Mouse (Mus musculus): Measurements from ENCODE around the gene B9d1. TPM values are rescaled to one million over a fixed set of nuclear protein-coding genes. Genes with fewer than 3 reads are reported as not detected.

Gene B9d1
- total RNA-seq, 1 experiment = 84.7 TPM

- no peak for DNase-seq (ENCODE audit: low read depth, low spot score)
- no peaks in the 10 kb centered on the region for H3K36me3 ChIP-seq (ENCODE audit: control insufficient read depth, insufficient read depth, low read length, poor library complexity, severe bottlenecking)
- in situ Hi-C loops (cut with MboI; ENCODE audit: low sequenced_read_pairs in 2 of 2, unreplicated experiment in 2 of 2) = no loop called here
- no peaks in the 10 kb centered on the region for H3K4me1 ChIP-seq (ENCODE audit: control insufficient read depth in 2 of 2, insufficient read depth in 2 of 2, low read length in 2 of 2, poor library complexity in 1 of 2)
- H3K4me3 ChIP-seq (ENCODE audit: insufficient read depth in 1 of 2, low read depth in 1 of 2, low read length in 2 of 2, poor library complexity in 1 of 2, severe bottlenecking in 1 of 2) = no peak overlapping the region
- TF ChIP-seq ZNF384 (IDR thresholded peaks at IDR 0.05; ENCODE audit: low read depth, low read length) = no peak
- TF ChIP-seq HCFC1 (IDR thresholded peaks at IDR 0.05; ENCODE audit: borderline replicate concordance, insufficient read depth, low read length) = no peak
- TF ChIP-seq CHD2 (IDR thresholded peaks at IDR 0.05; ENCODE audit: low read depth, low read length) = no peak
- TF ChIP-seq MAFK (IDR thresholded peaks at IDR 0.05; ENCODE audit: insufficient read depth, low read depth, low read length) = no peak
- TF ChIP-seq ZC3H11A (IDR thresholded peaks at IDR 0.05; ENCODE audit: borderline replicate concordance, low read depth, low read length) = no peak
- H3K27ac ChIP-seq (ENCODE audit: insufficient read depth, low read depth, low read length, poor library complexity, severe bottlenecking) = no peak overlapping the region
- no peak overlapping the region for H3K9ac ChIP-seq (ENCODE audit: insufficient read depth, low read depth, low read length, poor library complexity, severe bottlenecking)
- no peaks in the 10 kb centered on the region for H3K9me3 ChIP-seq (ENCODE audit: control insufficient read depth, insufficient read depth, low read depth, low read length)
These were observed 35.5 kb upstream of the B9d1 start for GRCm38 (mm10) chr11:61469317-61469917.

GRCm38 (mm10) chr11:61470880-61471279 lies 34.1 kb upstream of the B9d1 start:
- Histone ChIP-seq H3K27ac (ENCODE audit: insufficient read depth, low read depth, low read length, poor library complexity, severe bottlenecking) (no peak overlapping the region), H3K9me3 (ENCODE audit: control insufficient read depth, insufficient read depth, low read depth, low read length) (no peaks in the 10 kb centered on the region), H3K4me3 (ENCODE audit: insufficient read depth in 1 of 2, low read depth in 1 of 2, low read length in 2 of 2, poor library complexity in 1 of 2, severe bottlenecking in 1 of 2) (no peak overlapping the region), H3K4me1 (ENCODE audit: control insufficient read depth in 2 of 2, insufficient read depth in 2 of 2, low read length in 2 of 2, poor library complexity in 1 of 2) (no peaks in the 10 kb centered on the region), H3K9ac (ENCODE audit: insufficient read depth, low read depth, low read length, poor library complexity, severe bottlenecking) (no peak overlapping the region), H3K36me3 (ENCODE audit: control insufficient read depth, insufficient read depth, low read length, poor library complexity, severe bottlenecking) (no peaks in the 10 kb centered on the region)
- DNase-seq (ENCODE audit: low read depth, low spot score) = no peak
- in situ Hi-C loops (cut with MboI; ENCODE audit: low sequenced_read_pairs in 2 of 2, unreplicated experiment in 2 of 2) = no loop called here
- TF ChIP-seq MAFK (IDR thresholded peaks at IDR 0.05; ENCODE audit: insufficient read depth, low read depth, low read length) (no peak), ZC3H11A (IDR thresholded peaks at IDR 0.05; ENCODE audit: borderline replicate concordance, low read depth, low read length) (no peak), ZNF384 (IDR thresholded peaks at IDR 0.05; ENCODE audit: low read depth, low read length) (no peak), CHD2 (IDR thresholded peaks at IDR 0.05; ENCODE audit: low read depth, low read length) (no peak), HCFC1 (IDR thresholded peaks at IDR 0.05; ENCODE audit: borderline replicate concordance, insufficient read depth, low read length) (no peak)

- no peak overlapping the region for H3K27ac ChIP-seq (ENCODE audit: insufficient read depth, low read depth, low read length, poor library complexity, severe bottlenecking)
- TF ChIP-seq HCFC1 (IDR thresholded peaks at IDR 0.05; ENCODE audit: borderline replicate concordance, insufficient read depth, low read length) = no peak
- no peak for TF ChIP-seq CHD2 (IDR thresholded peaks at IDR 0.05; ENCODE audit: low read depth, low read length)
- TF ChIP-seq ZNF384 (IDR thresholded peaks at IDR 0.05; ENCODE audit: low read depth, low read length) = no peak
- no peak for TF ChIP-seq MAFK (IDR thresholded peaks at IDR 0.05; ENCODE audit: insufficient read depth, low read depth, low read length)
- no peak for TF ChIP-seq ZC3H11A (IDR thresholded peaks at IDR 0.05; ENCODE audit: borderline replicate concordance, low read depth, low read length)
These were observed 31.3 kb upstream of the B9d1 start for GRCm38 (mm10) chr11:61473630-61474029.

GRCm38 (mm10) chr11:61476786-61477382 lies 28.1 kb upstream of the B9d1 start:
- peaks cover 0 to 5% of the 10 kb centered on the region in 2 experiments; a peak in 2 of 4 replicates for H3K4me1 ChIP-seq (ENCODE audit: control insufficient read depth in 2 of 2, insufficient read depth in 2 of 2, low read length in 2 of 2, poor library complexity in 1 of 2)
- no peak for DNase-seq (ENCODE audit: low read depth, low spot score)
- no peaks in the 10 kb centered on the region for H3K36me3 ChIP-seq (ENCODE audit: control insufficient read depth, insufficient read depth, low read length, poor library complexity, severe bottlenecking)
- no peak overlapping the region for H3K27ac ChIP-seq (ENCODE audit: insufficient read depth, low read depth, low read length, poor library complexity, severe bottlenecking)
- TF ChIP-seq MAFK (IDR thresholded peaks at IDR 0.05; ENCODE audit: insufficient read depth, low read depth, low read length) = no peak
- no peak for TF ChIP-seq ZC3H11A (IDR thresholded peaks at IDR 0.05; ENCODE audit: borderline replicate concordance, low read depth, low read length)
- no peak for TF ChIP-seq CHD2 (IDR thresholded peaks at IDR 0.05; ENCODE audit: low read depth, low read length)
- TF ChIP-seq ZNF384 (IDR thresholded peaks at IDR 0.05; ENCODE audit: low read depth, low read length) = no peak
- no peak for TF ChIP-seq HCFC1 (IDR thresholded peaks at IDR 0.05; ENCODE audit: borderline replicate concordance, insufficient read depth, low read length)
- in situ Hi-C loops (cut with MboI; ENCODE audit: low sequenced_read_pairs in 2 of 2, unreplicated experiment in 2 of 2) = no loop called here
- no peak overlapping the region for H3K4me3 ChIP-seq (ENCODE audit: insufficient read depth in 1 of 2, low read depth in 1 of 2, low read length in 2 of 2, poor library complexity in 1 of 2, severe bottlenecking in 1 of 2)
- no peaks in the 10 kb centered on the region for H3K9me3 ChIP-seq (ENCODE audit: control insufficient read depth, insufficient read depth, low read depth, low read length)
- H3K9ac ChIP-seq (ENCODE audit: insufficient read depth, low read depth, low read length, poor library complexity, severe bottlenecking) = peak overlapping the region; percentile 37; the same call in 1 of the 2 replicates

More at GRCm38 (mm10) chr11:61473630-61474029, 31.3 kb upstream of the B9d1 start:
- DNase-seq (ENCODE audit: low read depth, low spot score) = no peak
- H3K4me1 ChIP-seq (ENCODE audit: control insufficient read depth in 2 of 2, insufficient read depth in 2 of 2, low read length in 2 of 2, poor library complexity in 1 of 2) = peaks cover 0 to 5% of the 10 kb centered on the region in 2 experiments; a peak in 2 of 4 replicates
- no peak overlapping the region for H3K9ac ChIP-seq (ENCODE audit: insufficient read depth, low read depth, low read length, poor library complexity, severe bottlenecking)
- no peak overlapping the region for H3K4me3 ChIP-seq (ENCODE audit: insufficient read depth in 1 of 2, low read depth in 1 of 2, low read length in 2 of 2, poor library complexity in 1 of 2, severe bottlenecking in 1 of 2)
- H3K9me3 ChIP-seq (ENCODE audit: control insufficient read depth, insufficient read depth, low read depth, low read length) = no peaks in the 10 kb centered on the region
- in situ Hi-C loops (cut with MboI; ENCODE audit: low sequenced_read_pairs in 2 of 2, unreplicated experiment in 2 of 2) = no loop called here
- no peaks in the 10 kb centered on the region for H3K36me3 ChIP-seq (ENCODE audit: control insufficient read depth, insufficient read depth, low read length, poor library complexity, severe bottlenecking)

All from ES-E14 (cell line).